Mouse (Mus musculus): ENCODE data around the gene Zdhhc3. TPM values are rescaled to one million over a fixed set of nuclear protein-coding genes. Genes with fewer than 3 reads are reported as not detected.

Zdhhc3 gene
- 100 to 1,000 TPM; 105 to 116 TPM for total RNA-seq (2023)

GRCm38 (mm10) chr9:123112805-123113521 is at the start of gene Zdhhc3, which contains the start of gene Exosc7:
Gene Zdhhc3, minus strand, starts transcription at chr9:123113205.
Gene Exosc7, plus strand, starts transcription at chr9:123113215.

GRCm38 (mm10) chr9:123150241-123151020 is 37.4 kb upstream of the Zdhhc3 start, which contains the start of gene Clec3b:
Gene Clec3b, plus strand, starts transcription at chr9:123150946.

GRCm38 (mm10) chr9:123034426-123034825 is 78.6 kb downstream of the Zdhhc3 start, which contains the start of gene Tgm4:
Gene Tgm4, plus strand, starts transcription at chr9:123034726.

GRCm38 (mm10) chr9:123020995-123021631 is 91.9 kb downstream of the Zdhhc3 start, which contains the start of gene Tmem42:
Gene Tmem42, plus strand, starts transcription at chr9:123021326.

Other genes with a start within 250 kb of the Zdhhc3 start
- 100 to 1,000 TPM; 100 to 107 TPM for gene Zfp445, start 247.2 kb downstream of the Zdhhc3 start, total RNA-seq (2023)
- under 1 TPM; 0.49 to 0.87 TPM for gene Zkscan7, start 227.5 kb downstream of the Zdhhc3 start, total RNA-seq (2023)
- gene Zfp105, start 190.1 kb downstream of the Zdhhc3 start, total RNA-seq (2023): under 1 TPM; 0.44 to 0.86 TPM
- gene 1110059G10Rik, start 162.2 kb downstream of the Zdhhc3 start, total RNA-seq (2023): 10 to 100 TPM; 23.2 to 25.3 TPM
- gene Kif15, start 162.2 kb downstream of the Zdhhc3 start, total RNA-seq (2023): 10 to 100 TPM; 60.1 to 86.8 TPM
- 1 to 10 TPM; 3.7 to 6.0 TPM for gene Tmem42, start 91.9 kb downstream of the Zdhhc3 start, total RNA-seq (2023)
- gene Tgm4, start 78.5 kb downstream of the Zdhhc3 start, total RNA-seq (2023): not detected
- gene Exosc7, start within 50 bp of the Zdhhc3 start, total RNA-seq (2023): 10 to 100 TPM; 26.9 to 29.5 TPM
- gene Clec3b, start 37.7 kb upstream of the Zdhhc3 start, total RNA-seq (2023): not detected
- gene Cdcp1, start 102.8 kb upstream of the Zdhhc3 start, total RNA-seq (2023): under 1 TPM in 1 of 2 experiments, not detected in 1; 0.13 TPM
- gene Tmem158, start 147.6 kb upstream of the Zdhhc3 start, total RNA-seq (2023): under 1 TPM; 0.27 to 0.35 TPM

All from neutrophil, adult 59 days (primary cell).